Mouse (Mus musculus): Measurements from ENCODE around the gene Rhbdd3. TPM values are rescaled to one million over a fixed set of nuclear protein-coding genes. Genes with fewer than 3 reads are reported as not detected.

Gene Rhbdd3
- polyA plus RNA-seq, 1 experiment from 2014 or later: 48.8 TPM

GRCm38 (mm10) chr11:5089147-5089546, 9.6 kb upstream of the Rhbdd3 start:
- Histone ChIP-seq H3K9ac (ENCODE audit: low read depth, low read length) (no peak overlapping the region), H3K4me1 (ENCODE audit: control insufficient read depth, insufficient read depth, low read length) (no peaks in the 10 kb centered on the region), H3K36me3 (ENCODE audit: control insufficient read depth, insufficient read depth, low read length) (peaks cover 32% of the 10 kb centered on the region), H3K9me3 (replicated peaks; ENCODE audit: control insufficient read depth, low read length, poor library complexity, severe bottlenecking) (no peaks in the 10 kb centered on the region), H3K4me3 (ENCODE audit: low read depth, low read length) (no peak overlapping the region), H3K4me2 (ENCODE audit: low read length) (no peak overlapping the region), H3K27ac (ENCODE audit: low read length) (no peak overlapping the region), H3K27me3 (ENCODE audit: control insufficient read depth, insufficient read depth, low read depth, low read length) (no peaks in the 10 kb centered on the region)
- ATAC-seq: no peak
- 92% methylated on average over 1 of the region's 1 CpGs for WGBS

- no peak for ATAC-seq
- Histone ChIP-seq H3K4me3 (ENCODE audit: low read depth, low read length) (no peak overlapping the region), H3K4me1 (ENCODE audit: control insufficient read depth, insufficient read depth, low read length) (peaks cover 10% of the 10 kb centered on the region), H3K4me2 (ENCODE audit: low read length) (no peak overlapping the region), H3K27me3 (ENCODE audit: control insufficient read depth, insufficient read depth, low read depth, low read length) (no peaks in the 10 kb centered on the region), H3K27ac (ENCODE audit: low read length) (no peak overlapping the region), H3K36me3 (ENCODE audit: control insufficient read depth, insufficient read depth, low read length) (peaks cover 22% of the 10 kb centered on the region), H3K9ac (ENCODE audit: low read depth, low read length) (no peak overlapping the region), H3K9me3 (replicated peaks; ENCODE audit: control insufficient read depth, low read length, poor library complexity, severe bottlenecking) (no peaks in the 10 kb centered on the region)
- 37% methylated on average over 2 of the region's 2 CpGs for WGBS
These were observed 7.0 kb upstream of the Rhbdd3 start for GRCm38 (mm10) chr11:5091706-5092105.

GRCm38 (mm10) chr11:5095877-5096276, 2.8 kb upstream of the Rhbdd3 start:
- no peak for ATAC-seq
- no peaks in the 10 kb centered on the region for H3K9me3 ChIP-seq (replicated peaks; ENCODE audit: control insufficient read depth, low read length, poor library complexity, severe bottlenecking)
- peaks cover 25% of the 10 kb centered on the region for H3K4me1 ChIP-seq (ENCODE audit: control insufficient read depth, insufficient read depth, low read length)
- no peaks in the 10 kb centered on the region for H3K27me3 ChIP-seq (ENCODE audit: control insufficient read depth, insufficient read depth, low read depth, low read length)
- H3K4me2 ChIP-seq (ENCODE audit: low read length): no peak overlapping the region
- H3K27ac ChIP-seq (ENCODE audit: low read length): no peak overlapping the region
- H3K36me3 ChIP-seq (ENCODE audit: control insufficient read depth, insufficient read depth, low read length): peaks cover 9% of the 10 kb centered on the region
- WGBS: 76% methylated on average over 5 of the region's 5 CpGs
- H3K4me3 ChIP-seq (ENCODE audit: low read depth, low read length): no peak overlapping the region
- no peak overlapping the region for H3K9ac ChIP-seq (ENCODE audit: low read depth, low read length)

GRCm38 (mm10) chr11:5096480-5097020, 2.2 kb upstream of the Rhbdd3 start:
- Histone ChIP-seq H3K4me3 (ENCODE audit: low read depth, low read length) (no peak overlapping the region), H3K36me3 (ENCODE audit: control insufficient read depth, insufficient read depth, low read length) (peaks cover 5% of the 10 kb centered on the region; the same call in 1 of the 2 replicates), H3K4me1 (ENCODE audit: control insufficient read depth, insufficient read depth, low read length) (peaks cover 32% of the 10 kb centered on the region), H3K4me2 (ENCODE audit: low read length) (peak overlapping the region; percentile 85), H3K9ac (ENCODE audit: low read depth, low read length) (no peak overlapping the region), H3K27me3 (ENCODE audit: control insufficient read depth, insufficient read depth, low read depth, low read length) (no peaks in the 10 kb centered on the region), H3K9me3 (replicated peaks; ENCODE audit: control insufficient read depth, low read length, poor library complexity, severe bottlenecking) (no peaks in the 10 kb centered on the region), H3K27ac (ENCODE audit: low read length) (no peak overlapping the region)
- no peak for ATAC-seq
- WGBS: 67% methylated on average over 8 of the region's 8 CpGs

- Histone ChIP-seq H3K4me1 (ENCODE audit: control insufficient read depth, insufficient read depth, low read length) (peaks cover 34% of the 10 kb centered on the region), H3K27ac (ENCODE audit: low read length) (peak overlapping the region; percentile 99), H3K4me2 (ENCODE audit: low read length) (peak overlapping the region; percentile 85), H3K4me3 (ENCODE audit: low read depth, low read length) (peak overlapping the region; percentile 95), H3K9ac (ENCODE audit: low read depth, low read length) (peak overlapping the region; percentile 87), H3K9me3 (replicated peaks; ENCODE audit: control insufficient read depth, low read length, poor library complexity, severe bottlenecking) (no peaks in the 10 kb centered on the region), H3K27me3 (ENCODE audit: control insufficient read depth, insufficient read depth, low read depth, low read length) (no peaks in the 10 kb centered on the region), H3K36me3 (ENCODE audit: control insufficient read depth, insufficient read depth, low read length) (no peaks in the 10 kb centered on the region)
- WGBS: under 1% methylated on average over 44 of the region's 44 CpGs
- ATAC-seq: peak; percentile 5
These were observed 541 bp upstream of the Rhbdd3 start for GRCm38 (mm10) chr11:5098035-5098735.

- H3K27ac ChIP-seq (ENCODE audit: low read length): peak overlapping the region; percentile 99
- peak overlapping the region; percentile 95 for H3K4me3 ChIP-seq (ENCODE audit: low read depth, low read length)
- peak overlapping the region; percentile 87 for H3K9ac ChIP-seq (ENCODE audit: low read depth, low read length)
- no peaks in the 10 kb centered on the region for H3K27me3 ChIP-seq (ENCODE audit: control insufficient read depth, insufficient read depth, low read depth, low read length)
- H3K36me3 ChIP-seq (ENCODE audit: control insufficient read depth, insufficient read depth, low read length): no peaks in the 10 kb centered on the region
- H3K9me3 ChIP-seq (replicated peaks; ENCODE audit: control insufficient read depth, low read length, poor library complexity, severe bottlenecking): no peaks in the 10 kb centered on the region
- peak; percentile 78 for ATAC-seq
- peak overlapping the region; percentile 67 for H3K4me2 ChIP-seq (ENCODE audit: low read length)
- H3K4me1 ChIP-seq (ENCODE audit: control insufficient read depth, insufficient read depth, low read length): peaks cover 34% of the 10 kb centered on the region
- under 1% methylated on average over 31 of the region's 31 CpGs for WGBS
These were observed 954 bp downstream of the Rhbdd3 start for GRCm38 (mm10) chr11:5099576-5100183.

- Histone ChIP-seq H3K4me2 (ENCODE audit: low read length) (peak overlapping the region; percentile 67), H3K9ac (ENCODE audit: low read depth, low read length) (peak overlapping the region; percentile 87), H3K27ac (ENCODE audit: low read length) (peak overlapping the region; percentile 99), H3K27me3 (ENCODE audit: control insufficient read depth, insufficient read depth, low read depth, low read length) (no peaks in the 10 kb centered on the region), H3K9me3 (replicated peaks; ENCODE audit: control insufficient read depth, low read length, poor library complexity, severe bottlenecking) (no peaks in the 10 kb centered on the region), H3K4me1 (ENCODE audit: control insufficient read depth, insufficient read depth, low read length) (peaks cover 34% of the 10 kb centered on the region), H3K4me3 (ENCODE audit: low read depth, low read length) (peak overlapping the region; percentile 95), H3K36me3 (ENCODE audit: control insufficient read depth, insufficient read depth, low read length) (no peaks in the 10 kb centered on the region)
- no peak for ATAC-seq
- under 1% methylated on average over 7 of the region's 7 CpGs for WGBS
These were observed 1.6 kb downstream of the Rhbdd3 start for GRCm38 (mm10) chr11:5100283-5100682.

- no peaks in the 10 kb centered on the region for H3K36me3 ChIP-seq (ENCODE audit: control insufficient read depth, insufficient read depth, low read length)
- H3K4me2 ChIP-seq (ENCODE audit: low read length): peak overlapping the region; percentile 67
- peak overlapping the region; percentile 87 for H3K9ac ChIP-seq (ENCODE audit: low read depth, low read length)
- no peak for ATAC-seq
- H3K27ac ChIP-seq (ENCODE audit: low read length): peak overlapping the region; percentile 99
- 43% methylated on average over 5 of the region's 5 CpGs for WGBS
- H3K27me3 ChIP-seq (ENCODE audit: control insufficient read depth, insufficient read depth, low read depth, low read length): no peaks in the 10 kb centered on the region
- H3K9me3 ChIP-seq (replicated peaks; ENCODE audit: control insufficient read depth, low read length, poor library complexity, severe bottlenecking): no peaks in the 10 kb centered on the region
- H3K4me3 ChIP-seq (ENCODE audit: low read depth, low read length): peak overlapping the region; percentile 95
- peaks cover 33% of the 10 kb centered on the region for H3K4me1 ChIP-seq (ENCODE audit: control insufficient read depth, insufficient read depth, low read length)
These were observed 2.1 kb downstream of the Rhbdd3 start for GRCm38 (mm10) chr11:5100801-5101200.

- Histone ChIP-seq H3K9ac (ENCODE audit: low read depth, low read length) (no peak overlapping the region), H3K4me2 (ENCODE audit: low read length) (no peak overlapping the region; the same call in 1 of the 2 replicates), H3K4me3 (ENCODE audit: low read depth, low read length) (no peak overlapping the region), H3K9me3 (replicated peaks; ENCODE audit: control insufficient read depth, low read length, poor library complexity, severe bottlenecking) (no peaks in the 10 kb centered on the region), H3K27ac (ENCODE audit: low read length) (no peak overlapping the region), H3K27me3 (ENCODE audit: control insufficient read depth, insufficient read depth, low read depth, low read length) (no peaks in the 10 kb centered on the region), H3K36me3 (ENCODE audit: control insufficient read depth, insufficient read depth, low read length) (no peaks in the 10 kb centered on the region), H3K4me1 (ENCODE audit: control insufficient read depth, insufficient read depth, low read length) (peaks cover 25% of the 10 kb centered on the region)
- 87% methylated on average over 6 of the region's 6 CpGs for WGBS
- ATAC-seq: no peak
These were observed 2.9 kb downstream of the Rhbdd3 start for GRCm38 (mm10) chr11:5101641-5102040.

All from midbrain, embryonic 16.5 days (tissue).